Mouse (Mus musculus) CH12.LX (cell line): ENCODE measurements around the gene Gsg1.

ENCODE experiments used
- MYC ChIP-seq: IDR thresholded peaks from 2 replicates; pipeline ENCODE4 v1.6.1; 2011; ENCODE audit warnings: low read depth, mild to moderate bottlenecking, improper control_type of control experiment, low read length
- NRF1 ChIP-seq: IDR thresholded peaks from 2 replicates; pipeline ENCODE4 v1.6.1; 2014; ENCODE audit warnings: low read depth, mild to moderate bottlenecking, inconsistent platforms, low read length, improper control_type of control experiment, moderate library complexity
- RAD21 ChIP-seq: IDR thresholded peaks from 2 replicates; pipeline ENCODE4 v1.6.1; 2011; ENCODE audit warnings: low read depth, mild to moderate bottlenecking, low read length, improper control_type of control experiment, moderate library complexity
- SMC3 ChIP-seq: IDR thresholded peaks from 2 replicates; pipeline ENCODE4 v1.6.1; 2011; ENCODE audit warnings: low read depth, low read length, improper control_type of control experiment
- USF2 ChIP-seq: conservative IDR thresholded peaks from 2 replicates; pipeline ENCODE4 v1.6.1; 2011; ENCODE audit warnings: low read depth, low read length, improper control_type of control experiment

DNA sequence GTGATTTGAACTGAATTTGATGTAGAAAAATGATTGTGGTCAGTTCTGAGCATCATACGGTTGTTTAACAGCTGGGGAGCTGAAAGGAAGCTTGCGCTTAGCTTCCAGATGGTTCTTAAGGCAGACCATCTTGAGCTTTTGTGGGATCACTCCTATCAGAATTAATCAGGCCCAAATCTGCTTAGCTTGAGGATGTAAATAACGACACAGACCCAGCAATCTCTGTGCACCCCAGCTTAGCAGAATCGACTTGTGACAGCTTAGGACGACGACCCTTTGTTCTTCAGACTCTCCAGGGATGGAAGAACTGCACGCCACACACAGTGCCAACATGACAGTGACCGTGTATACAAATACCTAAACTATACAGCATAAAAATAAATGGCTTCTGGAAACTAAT lies 8.6 kb downstream of the Gsg1 start:
- no peak for TF ChIP-seq NRF1
- no peak for TF ChIP-seq RAD21
- TF ChIP-seq USF2, result no peak
- no peak for TF ChIP-seq SMC3
- no peak for TF ChIP-seq MYC
